Mouse (Mus musculus) hindbrain, embryonic 16.5 days (tissue): ENCODE measurements around the gene Ccdc88a. TPM values are rescaled to one million over a fixed set of nuclear protein-coding genes. Genes with fewer than 3 reads are reported as not detected.
"Not testable (repeated sequence)": the region's sequence is repeated elsewhere in the genome, so short reads cannot be mapped to it uniquely, and the experiment has no call there.

ENCODE experiments used
- ATAC-seq: fragments of 200-750 bp; cut with Nextera tagmentation; 2 replicates; pipeline ENCODE4 v1.8.0; 2017; ENCODE audit warnings: moderate TSS enrichment, moderate library complexity
- H3K27ac ChIP-seq: fragments of 300-500 bp; sonication (generic); 2 replicates; pipeline ENCODE4 v1.5.1; 2014; ENCODE audit warnings: low read depth, mild to moderate bottlenecking, control low read depth, low read length, moderate library complexity
- H3K27me3 ChIP-seq: fragments of 300-500 bp; sonication (generic); replicated peaks from 2 replicates; pipeline ENCODE4 v1.6.1; 2014; ENCODE audit warnings: low read length; ENCODE audit not compliant: control insufficient read depth, insufficient read depth
- H3K36me3 ChIP-seq: fragments of 300-500 bp; sonication (generic); 2 replicates; pipeline ENCODE4 v1.6.1; 2014; ENCODE audit warnings: mild to moderate bottlenecking, low read length, moderate library complexity, mixed read lengths; ENCODE audit not compliant: control insufficient read depth, insufficient read depth
- H3K4me1 ChIP-seq: fragments of 300-500 bp; sonication (generic); 2 replicates; pipeline ENCODE4 v1.6.1; 2014; ENCODE audit warnings: low read depth, low read length; ENCODE audit not compliant: control insufficient read depth, insufficient read depth
- H3K4me2 ChIP-seq: fragments of 300-500 bp; sonication (generic); 2 replicates; pipeline ENCODE4 v1.6.1; 2014; ENCODE audit warnings: mild to moderate bottlenecking, low read length, control low read depth, moderate library complexity
- H3K4me3 ChIP-seq: fragments of 300-500 bp; sonication (generic); 2 replicates; pipeline ENCODE4 v1.5.1; 2014; ENCODE audit warnings: mild to moderate bottlenecking, low read length, control low read depth, moderate library complexity
- H3K9ac ChIP-seq: fragments of 300-500 bp; sonication (generic); 2 replicates; pipeline ENCODE4 v1.6.1; 2014; ENCODE audit warnings: low read depth, mild to moderate bottlenecking, control low read depth, low read length, moderate library complexity
- H3K9me3 ChIP-seq: fragments of 300-500 bp; sonication (generic); 2 replicates; pipeline ENCODE4 v1.6.1; 2014; ENCODE audit warnings: mild to moderate bottlenecking, low read length, moderate library complexity; ENCODE audit not compliant: control insufficient read depth
- WGBS: fragments of 180-500 bp; shearing (Covaris S2); extraction: QIAGEN DNeasy Blood & Tissue Kit; methylation state at CpG from one replicate; pipeline ENCODE4 v1.1.7; 2014; 5-methylcytosine and 5-hydroxymethylcytosine counted together
- polyA plus RNA-seq: library from polyadenylated mRNA; unstranded; fragments of >200 nt; fragmentation: Nextera tagmentation; extraction: Ambion mirVana; gene quantifications from 2 replicates; pipeline ENCODE4 v1.2.1, GENCODE M21; 2015

Ccdc88a gene
- polyA plus RNA-seq, 1 experiment from 2014 or later: 73.8 TPM

DNA sequence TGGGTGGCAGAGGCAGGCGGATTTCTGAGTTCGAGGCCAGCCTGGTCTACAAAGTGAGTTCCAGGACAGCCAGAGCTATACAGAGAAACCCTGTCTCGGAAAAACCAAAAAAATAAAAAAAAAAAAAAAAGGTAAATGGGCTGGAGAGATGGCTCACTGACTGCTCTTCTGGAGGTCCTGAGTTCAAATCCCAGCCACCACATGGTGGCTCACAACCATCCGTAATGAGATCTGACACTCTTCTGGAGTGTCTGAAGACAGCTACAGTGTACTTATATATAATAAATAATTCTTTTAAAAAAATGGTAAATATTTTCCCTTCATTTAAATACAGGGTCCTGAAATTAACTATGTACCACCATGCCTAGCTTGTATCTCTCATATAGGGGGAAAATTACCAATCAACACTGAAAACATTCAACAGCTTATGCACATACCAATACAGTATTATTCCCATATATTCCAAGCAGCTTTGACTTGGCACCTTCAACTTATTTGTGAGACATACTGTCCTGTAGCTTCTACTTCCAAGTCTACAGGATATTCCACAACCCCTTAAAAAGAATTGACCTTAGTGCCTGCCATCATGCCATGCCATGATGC, 171.8 kb downstream of the Ccdc88a start:
- H3K9ac ChIP-seq, H3K4me3 ChIP-seq, ATAC-seq, H3K27ac ChIP-seq, H3K4me2 ChIP-seq, H3K9me3 ChIP-seq, H3K27me3 ChIP-seq: not testable (repeated sequence)
- peaks cover 13% of the 10 kb centered on the region for H3K4me1 ChIP-seq
- H3K36me3 ChIP-seq: peaks cover 19% of the 10 kb centered on the region
- 81% methylated on average over 4 of the region's 4 CpGs for WGBS

DNA sequence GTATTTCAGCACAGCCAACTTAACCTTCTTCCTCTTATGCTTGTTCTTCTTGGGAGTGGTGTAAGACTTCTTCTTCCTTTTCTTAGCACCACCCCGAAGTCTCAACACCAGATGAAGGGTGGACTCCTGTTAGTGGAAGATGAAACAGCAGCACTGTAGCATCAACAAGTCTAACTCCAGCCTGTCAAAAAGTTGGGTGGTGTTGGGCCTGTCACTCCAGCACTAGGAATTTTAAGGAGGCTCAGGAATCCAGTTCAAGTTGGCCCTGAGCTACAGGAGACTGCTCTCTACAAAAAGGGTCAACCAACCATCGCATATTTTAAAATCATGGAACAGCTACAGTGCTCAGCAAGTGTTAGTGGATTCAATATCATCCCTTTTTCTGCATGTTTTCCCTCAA, 172.8 kb downstream of the Ccdc88a start:
- not testable (repeated sequence) for ATAC-seq

DNA sequence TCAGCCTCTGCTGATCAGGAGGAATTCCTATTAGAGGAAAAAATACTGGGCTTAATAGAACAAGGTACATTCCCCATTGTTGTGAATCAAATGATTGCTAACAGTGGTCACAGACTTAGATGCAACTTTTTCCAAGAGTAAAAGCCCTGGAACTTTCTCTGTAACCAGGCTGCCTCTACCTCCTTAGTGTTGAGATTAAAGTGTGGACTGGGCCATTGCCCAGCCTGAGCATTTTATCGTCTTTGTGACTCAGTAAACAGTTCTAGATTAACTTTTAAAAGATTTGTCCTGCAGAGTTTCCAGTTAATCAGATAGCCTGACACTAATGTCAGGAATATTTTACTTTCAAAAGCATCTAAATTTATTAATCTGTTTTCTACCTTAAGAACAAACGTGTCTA, 173.3 kb downstream of the Ccdc88a start:
- Histone ChIP-seq H3K9ac (peak overlapping the region; percentile 85), H3K27ac (no peak overlapping the region), H3K4me1 (peaks cover 13% of the 10 kb centered on the region), H3K9me3 (no peaks in the 10 kb centered on the region), H3K36me3 (peaks cover 14% of the 10 kb centered on the region), H3K27me3 (no peaks in the 10 kb centered on the region), H3K4me3 (peak overlapping the region; percentile 72), H3K4me2 (peak overlapping the region; percentile 63)
- 21% methylated on average over 2 of the region's 2 CpGs for WGBS
- ATAC-seq: no peak

More for the DNA sequence above, 172.8 kb downstream of the Ccdc88a start:
- H3K27ac ChIP-seq, H3K4me3 ChIP-seq, H3K27me3 ChIP-seq, H3K9me3 ChIP-seq, H3K9ac ChIP-seq: not testable (repeated sequence)
- peaks cover 17% of the 10 kb centered on the region for H3K36me3 ChIP-seq
- peak overlapping the region; percentile 63 for H3K4me2 ChIP-seq
- peaks cover 13% of the 10 kb centered on the region for H3K4me1 ChIP-seq
- 99% methylated on average over 2 of the region's 2 CpGs for WGBS

DNA sequence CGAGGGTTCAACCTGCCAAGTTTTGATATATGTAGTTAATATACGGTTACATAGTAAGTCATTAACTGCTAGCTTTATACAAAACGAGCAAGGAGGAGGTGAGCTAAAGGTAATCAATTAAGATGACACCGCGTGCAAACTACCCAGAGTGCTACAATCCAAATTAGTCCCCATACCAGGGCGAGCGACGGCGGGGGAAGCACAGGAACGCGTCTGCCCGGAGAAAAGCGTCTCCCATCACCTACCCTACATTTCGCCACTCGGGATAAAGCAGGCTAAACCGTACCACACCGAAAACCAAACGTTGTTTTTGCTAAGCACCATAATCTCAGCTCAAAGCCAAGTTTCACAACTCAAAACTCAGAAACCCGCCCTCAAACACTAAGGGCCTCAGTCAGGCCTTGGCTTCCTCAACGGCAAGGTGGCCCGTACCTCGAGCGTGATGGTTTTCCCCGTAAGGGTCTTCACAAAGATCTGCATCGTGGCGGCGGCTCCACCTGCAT, 173.8 kb downstream of the Ccdc88a start:
- peak; percentile 15 for ATAC-seq
- H3K4me2 ChIP-seq: peak overlapping the region; percentile 63
- under 1% methylated on average over 27 of the region's 27 CpGs for WGBS

DNA sequence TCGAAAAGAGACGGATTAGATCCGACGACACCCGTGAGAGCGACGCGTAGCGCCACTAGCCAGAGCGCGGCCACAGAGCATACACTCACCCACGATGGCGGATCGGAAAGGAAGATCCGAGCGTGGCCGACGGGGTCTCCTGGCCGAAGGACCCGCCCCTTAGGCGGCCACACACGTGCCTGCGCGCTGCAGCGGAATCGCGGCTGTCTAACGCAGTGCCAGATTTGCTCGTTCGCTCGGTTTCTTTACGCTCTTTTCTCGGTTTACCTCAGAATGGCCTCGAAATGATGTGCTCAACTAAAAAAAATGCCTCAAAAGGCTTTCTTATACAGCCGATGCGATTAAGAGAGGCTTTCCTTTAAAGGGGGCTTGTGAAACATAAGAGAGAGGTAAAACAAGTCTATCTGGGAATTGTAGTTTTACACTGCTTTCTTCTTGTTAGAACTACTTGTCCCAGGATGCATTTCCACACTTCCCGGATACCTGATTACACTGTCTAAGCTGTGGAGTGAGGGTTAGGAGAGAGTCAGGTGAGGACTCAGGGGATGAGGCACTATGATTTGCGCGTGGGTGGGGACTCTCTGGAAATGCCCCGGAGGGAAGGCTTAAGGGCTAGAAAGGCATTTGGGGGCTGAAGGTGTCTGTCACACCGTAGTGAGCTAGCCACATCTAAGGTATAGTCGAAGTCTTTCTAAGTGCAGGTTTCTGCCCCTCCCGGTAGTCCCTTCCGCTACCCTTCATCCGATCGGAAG, 174.5 kb downstream of the Ccdc88a start, which contains the start of the genes Clhc1 and Rps27a:
Clhc1 (plus strand) TSS at position 199 of the 752 bp plus-strand sequence.
Rps27a (minus strand) TSS at position 358 of the 752 bp plus-strand sequence.
- H3K9me3 ChIP-seq: no peaks in the 10 kb centered on the region
- WGBS: under 1% methylated on average over 46 of the region's 46 CpGs
- ATAC-seq: peak; percentile 98

More for the DNA sequence above, 173.8 kb downstream of the Ccdc88a start:
- Histone ChIP-seq H3K4me3 (peak overlapping the region; percentile 72), H3K9ac (peak overlapping the region; percentile 85), H3K36me3 (peaks cover 12% of the 10 kb centered on the region), H3K9me3 (no peaks in the 10 kb centered on the region), H3K4me1 (peaks cover 13% of the 10 kb centered on the region), H3K27ac (peak overlapping the region; percentile 79), H3K27me3 (no peaks in the 10 kb centered on the region)

DNA sequence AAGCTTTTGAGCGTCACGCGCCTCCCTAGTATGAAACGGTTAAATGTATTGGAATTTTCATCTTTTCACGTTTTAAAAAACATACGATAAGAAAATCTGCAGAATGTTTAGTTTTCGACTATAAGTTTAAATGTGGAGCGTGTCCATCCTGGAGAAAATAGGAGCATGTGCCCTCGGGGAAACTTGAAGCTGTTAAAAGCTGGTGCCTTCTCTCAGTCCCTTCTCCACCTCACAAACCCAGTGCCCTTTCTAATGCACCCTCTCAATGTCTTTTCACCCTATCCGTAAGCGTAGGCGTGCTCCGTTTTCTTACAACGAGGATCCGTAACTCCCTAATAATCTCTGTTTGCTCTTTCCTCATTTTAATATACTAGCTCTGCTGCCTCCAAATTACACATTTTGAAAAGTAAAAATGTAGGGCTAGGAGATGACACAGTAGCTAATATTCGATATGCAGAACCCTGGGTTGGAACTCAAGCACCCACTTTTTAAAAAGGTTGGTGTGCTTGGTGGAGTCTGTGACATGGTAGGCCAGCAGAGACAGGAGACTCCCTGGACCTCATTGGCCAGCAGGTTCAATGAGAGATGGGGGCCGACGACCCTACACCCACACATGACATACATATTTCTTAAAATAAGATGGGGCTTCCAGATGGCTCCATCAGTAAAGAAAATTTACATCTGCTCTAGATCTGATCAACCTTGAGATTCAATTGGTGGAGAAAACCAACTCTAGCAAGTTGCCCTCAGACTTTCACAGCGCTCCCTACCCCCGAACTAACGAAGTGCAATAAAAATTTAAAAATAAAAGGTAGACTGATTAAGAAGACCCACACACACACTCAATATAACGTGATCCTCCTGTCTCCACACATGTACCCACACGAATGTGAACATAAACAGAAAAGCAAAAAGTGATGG, 175.3 kb downstream of the Ccdc88a start:
- ATAC-seq: peak; percentile 6; the same call in 1 of the 2 replicates
- 26% methylated on average over 23 of the region's 23 CpGs for WGBS
- Histone ChIP-seq H3K4me2 (peak overlapping the region; percentile 69), H3K9me3 (no peaks in the 10 kb centered on the region), H3K27ac (peak overlapping the region; percentile 89), H3K36me3 (peaks cover 9% of the 10 kb centered on the region), H3K9ac (peak overlapping the region; percentile 85), H3K4me1 (peaks cover 13% of the 10 kb centered on the region), H3K27me3 (no peaks in the 10 kb centered on the region), H3K4me3 (peak overlapping the region; percentile 72)

More for the DNA sequence above, 174.5 kb downstream of the Ccdc88a start, which contains the start of the genes Clhc1 and Rps27a:
- Histone ChIP-seq H3K27me3 (no peaks in the 10 kb centered on the region), H3K4me2 (peak within 1 kb of the TSS; percentile 69), H3K4me3 (peak within 1 kb of the TSS; percentile 72), H3K36me3 (peaks cover 11% of the 10 kb centered on the region), H3K9ac (peak within 1 kb of the TSS; percentile 85), H3K27ac (peak within 1 kb of the TSS; percentile 89), H3K4me1 (peaks cover 13% of the 10 kb centered on the region)

DNA sequence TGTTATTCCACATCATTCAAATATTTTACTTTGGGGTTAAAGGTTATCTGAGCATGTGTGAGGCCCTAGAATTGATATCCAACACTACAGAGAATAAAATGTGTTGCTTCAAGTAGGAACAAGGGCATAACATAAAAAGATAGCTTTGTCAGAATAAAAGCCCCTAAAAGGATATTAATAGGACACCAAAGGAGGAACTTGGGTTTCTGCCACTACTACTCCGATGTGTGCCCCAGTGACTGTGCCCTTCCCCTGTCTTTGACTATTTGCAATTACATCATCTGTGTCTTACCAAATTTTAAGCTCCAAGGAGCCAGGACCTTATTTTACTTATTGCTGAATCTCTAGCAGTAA, 175.9 kb downstream of the Ccdc88a start:
- Histone ChIP-seq H3K9me3 (no peaks in the 10 kb centered on the region), H3K27me3 (no peaks in the 10 kb centered on the region), H3K4me3 (no peak overlapping the region), H3K4me2 (no peak overlapping the region), H3K36me3 (peaks cover 3% of the 10 kb centered on the region), H3K9ac (no peak overlapping the region), H3K27ac (no peak overlapping the region), H3K4me1 (peaks cover 13% of the 10 kb centered on the region)
- ATAC-seq: no peak
- 84% methylated on average over 1 of the region's 1 CpGs for WGBS
